Mouse (Mus musculus): Measurements from ENCODE around the gene Hdac11. TPM values are rescaled to one million over a fixed set of nuclear protein-coding genes. Genes with fewer than 3 reads are reported as not detected.
A peak's percentile ranks its signal among the peaks of the same experiment; 100 is the strongest.

Hdac11 gene
- polyA plus RNA-seq (2014; fragmentation: Nextera tagmentation; extraction: Ambion mirVana) = 24.5 and 26.1 TPM in 2 replicates

- DNase-seq (ENCODE audit: low spot score) (peak; percentile 94), ATAC-seq (peak; percentile 93)
- Histone ChIP-seq H3K4me2 (ENCODE audit: low read length) (peak within 1 kb of the TSS; percentile 84), H3K4me3 (ENCODE audit: low read depth, low read length) (peak within 1 kb of the TSS; percentile 63), H3K27me3 (replicated peaks; ENCODE audit: control insufficient read depth, insufficient read depth, low read length) (no peaks in the 10 kb centered on the region), H3K4me1 (ENCODE audit: control insufficient read depth, insufficient read depth, low read length) (peaks cover 61% of the 10 kb centered on the region), H3K9me3 (replicated peaks; ENCODE audit: control insufficient read depth, low read length) (no peaks in the 10 kb centered on the region), H3K36me3 (ENCODE audit: control insufficient read depth, insufficient read depth, low read length) (no peaks in the 10 kb centered on the region), H3K9ac (ENCODE audit: low read length) (peak within 1 kb of the TSS; percentile 79), H3K27ac (ENCODE audit: low read depth, low read length) (peak within 1 kb of the TSS; percentile 80)
- under 1% methylated on average over 36 of the region's 42 CpGs for WGBS
These were observed at the start of gene Hdac11 for GRCm38 (mm10) chr6:91156554-91157236. Gene Hdac11 (plus strand): TSS chr6:91156665.

GRCm38 (mm10) chr6:91108301-91108916, 48.1 kb upstream of the Hdac11 start:
- Histone ChIP-seq H3K4me3 (ENCODE audit: low read depth, low read length) (no peak overlapping the region), H3K4me2 (ENCODE audit: low read length) (no peak overlapping the region), H3K9ac (ENCODE audit: low read length) (no peak overlapping the region), H3K9me3 (replicated peaks; ENCODE audit: control insufficient read depth, low read length) (no peaks in the 10 kb centered on the region), H3K4me1 (ENCODE audit: control insufficient read depth, insufficient read depth, low read length) (no peaks in the 10 kb centered on the region), H3K27me3 (replicated peaks; ENCODE audit: control insufficient read depth, insufficient read depth, low read length) (no peaks in the 10 kb centered on the region), H3K27ac (ENCODE audit: low read depth, low read length) (no peak overlapping the region), H3K36me3 (ENCODE audit: control insufficient read depth, insufficient read depth, low read length) (no peaks in the 10 kb centered on the region)
- 95% methylated on average over 3 of the region's 3 CpGs for WGBS
- no peak for DNase-seq (ENCODE audit: low spot score)
- ATAC-seq = no peak

GRCm38 (mm10) chr6:91108917-91109450, 47.5 kb upstream of the Hdac11 start:
- Histone ChIP-seq H3K36me3 (ENCODE audit: control insufficient read depth, insufficient read depth, low read length) (no peaks in the 10 kb centered on the region), H3K27ac (ENCODE audit: low read depth, low read length) (no peak overlapping the region), H3K9ac (ENCODE audit: low read length) (no peak overlapping the region), H3K4me3 (ENCODE audit: low read depth, low read length) (no peak overlapping the region), H3K4me1 (ENCODE audit: control insufficient read depth, insufficient read depth, low read length) (no peaks in the 10 kb centered on the region), H3K27me3 (replicated peaks; ENCODE audit: control insufficient read depth, insufficient read depth, low read length) (no peaks in the 10 kb centered on the region), H3K4me2 (ENCODE audit: low read length) (no peak overlapping the region), H3K9me3 (replicated peaks; ENCODE audit: control insufficient read depth, low read length) (no peaks in the 10 kb centered on the region)
- DNase-seq (ENCODE audit: low spot score) = no peak
- no peak for ATAC-seq
- 95% methylated on average over 2 of the region's 2 CpGs for WGBS

- Histone ChIP-seq H3K27me3 (replicated peaks; ENCODE audit: control insufficient read depth, insufficient read depth, low read length) (no peaks in the 10 kb centered on the region), H3K4me3 (ENCODE audit: low read depth, low read length) (no peak overlapping the region), H3K36me3 (ENCODE audit: control insufficient read depth, insufficient read depth, low read length) (no peaks in the 10 kb centered on the region), H3K4me2 (ENCODE audit: low read length) (no peak overlapping the region), H3K4me1 (ENCODE audit: control insufficient read depth, insufficient read depth, low read length) (peaks cover 2% of the 10 kb centered on the region), H3K27ac (ENCODE audit: low read depth, low read length) (no peak overlapping the region), H3K9me3 (replicated peaks; ENCODE audit: control insufficient read depth, low read length) (no peaks in the 10 kb centered on the region), H3K9ac (ENCODE audit: low read length) (no peak overlapping the region)
- ATAC-seq (no peak), DNase-seq (ENCODE audit: low spot score) (no peak)
These were observed 47.0 kb upstream of the Hdac11 start for GRCm38 (mm10) chr6:91109489-91109888.

- H3K27me3 ChIP-seq (replicated peaks; ENCODE audit: control insufficient read depth, insufficient read depth, low read length) = no peaks in the 10 kb centered on the region
- no peaks in the 10 kb centered on the region for H3K9me3 ChIP-seq (replicated peaks; ENCODE audit: control insufficient read depth, low read length)
- no peak overlapping the region for H3K27ac ChIP-seq (ENCODE audit: low read depth, low read length)
- no peak overlapping the region for H3K4me2 ChIP-seq (ENCODE audit: low read length)
- peaks cover 10% of the 10 kb centered on the region for H3K4me1 ChIP-seq (ENCODE audit: control insufficient read depth, insufficient read depth, low read length)
- DNase-seq (ENCODE audit: low spot score) = no peak
- ATAC-seq = no peak
- no peaks in the 10 kb centered on the region for H3K36me3 ChIP-seq (ENCODE audit: control insufficient read depth, insufficient read depth, low read length)
- H3K9ac ChIP-seq (ENCODE audit: low read length) = no peak overlapping the region
- 88% methylated on average over 13 of the region's 13 CpGs for WGBS
- no peak overlapping the region for H3K4me3 ChIP-seq (ENCODE audit: low read depth, low read length)
These were observed 46.0 kb upstream of the Hdac11 start for GRCm38 (mm10) chr6:91110323-91111020.

- H3K4me2 ChIP-seq (ENCODE audit: low read length) = no peak overlapping the region
- H3K36me3 ChIP-seq (ENCODE audit: control insufficient read depth, insufficient read depth, low read length) = no peaks in the 10 kb centered on the region
- ATAC-seq = no peak
- no peaks in the 10 kb centered on the region for H3K27me3 ChIP-seq (replicated peaks; ENCODE audit: control insufficient read depth, insufficient read depth, low read length)
- no peak for DNase-seq (ENCODE audit: low spot score)
- H3K4me3 ChIP-seq (ENCODE audit: low read depth, low read length) = no peak overlapping the region
- no peaks in the 10 kb centered on the region for H3K9me3 ChIP-seq (replicated peaks; ENCODE audit: control insufficient read depth, low read length)
- WGBS = 88% methylated on average over 10 of the region's 10 CpGs
- no peak overlapping the region for H3K9ac ChIP-seq (ENCODE audit: low read length)
- H3K27ac ChIP-seq (ENCODE audit: low read depth, low read length) = no peak overlapping the region
- H3K4me1 ChIP-seq (ENCODE audit: control insufficient read depth, insufficient read depth, low read length) = peaks cover 16% of the 10 kb centered on the region
These were observed 45.1 kb upstream of the Hdac11 start for GRCm38 (mm10) chr6:91111141-91111953.

GRCm38 (mm10) chr6:91111954-91112252, 44.6 kb upstream of the Hdac11 start:
- ATAC-seq (no peak), DNase-seq (ENCODE audit: low spot score) (no peak)
- Histone ChIP-seq H3K27me3 (replicated peaks; ENCODE audit: control insufficient read depth, insufficient read depth, low read length) (no peaks in the 10 kb centered on the region), H3K27ac (ENCODE audit: low read depth, low read length) (no peak overlapping the region), H3K36me3 (ENCODE audit: control insufficient read depth, insufficient read depth, low read length) (no peaks in the 10 kb centered on the region), H3K4me3 (ENCODE audit: low read depth, low read length) (no peak overlapping the region), H3K4me1 (ENCODE audit: control insufficient read depth, insufficient read depth, low read length) (peaks cover 16% of the 10 kb centered on the region), H3K9me3 (replicated peaks; ENCODE audit: control insufficient read depth, low read length) (no peaks in the 10 kb centered on the region), H3K9ac (ENCODE audit: low read length) (no peak overlapping the region), H3K4me2 (ENCODE audit: low read length) (no peak overlapping the region)
- 96% methylated on average over 3 of the region's 3 CpGs for WGBS

- Histone ChIP-seq H3K4me2 (ENCODE audit: low read length) (peak overlapping the region; percentile 84; the same call in 1 of the 2 replicates), H3K9ac (ENCODE audit: low read length) (peak overlapping the region; percentile 35; the same call in 1 of the 2 replicates), H3K36me3 (ENCODE audit: control insufficient read depth, insufficient read depth, low read length) (no peaks in the 10 kb centered on the region), H3K4me1 (ENCODE audit: control insufficient read depth, insufficient read depth, low read length) (peaks cover 19% of the 10 kb centered on the region), H3K4me3 (ENCODE audit: low read depth, low read length) (no peak overlapping the region), H3K27me3 (replicated peaks; ENCODE audit: control insufficient read depth, insufficient read depth, low read length) (no peaks in the 10 kb centered on the region), H3K9me3 (replicated peaks; ENCODE audit: control insufficient read depth, low read length) (no peaks in the 10 kb centered on the region), H3K27ac (ENCODE audit: low read depth, low read length) (no peak overlapping the region)
- no peak for ATAC-seq
- no peak for DNase-seq (ENCODE audit: low spot score)
- 62% methylated on average over 2 of the region's 2 CpGs for WGBS
These were observed 41.7 kb upstream of the Hdac11 start for GRCm38 (mm10) chr6:91114716-91115115.
